Mouse (Mus musculus) kidney, adult 11 months (tissue): ENCODE results near the gene Ermp1.

Source experiments
- DNase-seq: peaks from one replicate; pipeline ENCODE4 v3.0.0; 2022

The Ermp1 gene

DNA sequence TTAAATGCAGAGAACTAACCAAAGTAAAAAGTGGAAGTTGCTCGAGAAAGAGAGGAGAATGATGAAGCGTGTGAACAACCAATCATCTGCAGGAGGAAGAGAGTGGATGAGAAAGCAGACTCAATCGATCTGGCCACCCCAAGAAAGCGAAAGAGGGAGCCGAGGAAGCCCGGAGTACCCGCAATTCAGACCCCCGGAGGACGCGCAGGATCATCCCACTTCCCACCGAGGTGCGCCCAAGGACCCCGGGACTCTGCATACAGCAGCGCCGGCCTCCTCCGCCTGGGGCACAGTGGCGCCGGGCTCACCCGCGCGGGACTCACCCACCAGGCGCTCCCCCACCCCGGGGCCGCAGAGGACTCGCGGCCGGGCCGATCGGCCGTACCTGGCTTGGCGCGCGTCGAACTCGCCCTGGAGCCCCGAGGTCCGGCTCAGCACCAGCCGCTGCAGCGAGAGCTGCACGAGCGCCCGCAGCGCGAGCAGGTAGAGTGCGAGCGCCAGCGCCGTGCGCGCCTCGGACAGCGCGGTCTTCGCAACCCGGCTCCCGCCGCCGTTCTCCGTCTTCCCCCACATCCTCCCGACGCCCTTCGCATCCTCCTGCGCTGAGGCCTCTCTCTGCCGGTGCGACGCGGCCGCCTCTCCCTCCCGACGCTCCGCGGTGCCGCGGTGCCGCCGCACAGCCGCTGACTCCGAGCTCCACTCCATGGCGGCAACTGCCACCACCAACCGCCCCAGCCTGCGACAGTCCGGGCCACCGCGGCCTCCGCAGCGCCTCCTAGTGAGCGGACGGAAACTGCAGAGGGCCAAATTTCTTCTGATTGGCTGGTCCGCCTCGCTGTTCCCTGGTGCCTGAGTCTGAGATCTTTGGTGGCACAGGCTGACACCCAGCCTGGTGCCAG lies at the start of gene Ermp1:
TSS of gene Ermp1 (minus strand) at position 765 of the 899 bp plus-strand sequence.
- peak; percentile 92 for DNase-seq

DNA sequence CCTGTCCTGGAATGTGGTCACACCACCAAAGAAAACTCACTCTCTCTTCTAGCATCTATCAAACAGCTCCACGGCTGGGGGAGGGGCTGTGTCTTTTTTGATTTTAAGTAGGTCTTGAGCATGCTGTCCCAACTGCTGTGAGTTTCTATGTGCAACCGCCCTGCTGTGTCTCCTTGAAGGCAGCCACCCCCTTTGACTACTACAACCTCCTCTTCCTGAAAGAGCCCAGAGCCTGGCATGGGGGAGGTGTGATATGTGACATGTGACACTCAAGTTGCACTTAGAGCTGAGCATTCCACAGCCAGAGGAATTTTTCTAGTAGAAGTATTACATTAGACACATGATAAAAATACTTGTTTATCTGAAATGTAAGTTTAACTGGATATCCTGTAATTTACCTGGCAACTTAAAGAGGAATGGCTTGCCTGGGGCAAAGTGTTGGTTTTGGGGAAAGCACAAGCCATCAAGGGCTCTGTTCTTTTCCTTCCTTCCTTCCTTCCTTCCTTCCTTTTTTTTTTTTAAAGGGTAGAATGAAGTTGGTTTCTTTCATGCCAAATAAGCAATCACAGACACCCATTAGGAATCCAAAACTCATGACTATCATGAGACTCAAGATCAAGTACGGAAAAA lies 49.1 kb upstream of the Ermp1 start, which contains the start of gene Mlana:
TSS of gene Mlana (plus strand) at position 580 of the 630 bp plus-strand sequence.
- no peak for DNase-seq

DNA sequence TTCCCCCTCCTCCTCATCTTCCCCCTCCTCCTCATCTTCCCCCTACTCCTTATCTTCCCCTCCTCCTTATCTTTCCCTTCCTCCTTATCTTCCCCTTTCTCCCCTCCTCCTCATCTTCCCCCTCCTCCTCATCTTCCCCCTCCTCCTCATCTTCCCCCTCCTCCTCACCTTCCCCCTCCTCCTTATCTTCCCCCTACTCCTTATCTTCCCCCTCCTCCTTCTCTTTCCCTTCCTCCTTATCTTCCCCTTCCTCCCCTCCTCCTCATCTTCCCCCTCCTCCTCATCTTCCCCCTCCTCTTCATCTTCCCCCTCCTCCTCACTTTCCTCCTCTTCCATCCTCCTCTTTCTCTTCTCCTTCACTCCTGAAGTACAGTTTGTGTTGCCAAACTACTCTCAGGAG lies 48.6 kb upstream of the Ermp1 start:
- DNase-seq, result no peak

DNA sequence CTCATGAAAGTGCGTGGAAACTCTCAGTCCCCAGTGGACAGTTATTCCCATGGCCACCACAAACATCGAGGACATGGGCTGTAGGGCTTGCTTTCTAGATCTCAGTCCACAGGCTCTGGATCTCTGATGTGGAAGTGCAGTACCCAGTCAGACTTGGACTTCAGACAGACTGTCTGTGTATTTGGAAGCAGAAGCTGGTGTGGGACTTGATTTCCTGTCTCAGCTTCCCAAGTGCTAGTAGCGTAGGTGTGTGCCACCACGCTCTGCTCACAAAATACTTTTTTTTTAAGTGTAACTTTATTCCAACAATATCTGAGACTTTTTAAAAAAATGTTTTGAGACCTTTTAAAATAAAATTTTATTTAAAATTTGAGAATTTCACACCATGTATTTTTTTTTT lies 48.1 kb upstream of the Ermp1 start:
- DNase-seq, result no peak

DNA sequence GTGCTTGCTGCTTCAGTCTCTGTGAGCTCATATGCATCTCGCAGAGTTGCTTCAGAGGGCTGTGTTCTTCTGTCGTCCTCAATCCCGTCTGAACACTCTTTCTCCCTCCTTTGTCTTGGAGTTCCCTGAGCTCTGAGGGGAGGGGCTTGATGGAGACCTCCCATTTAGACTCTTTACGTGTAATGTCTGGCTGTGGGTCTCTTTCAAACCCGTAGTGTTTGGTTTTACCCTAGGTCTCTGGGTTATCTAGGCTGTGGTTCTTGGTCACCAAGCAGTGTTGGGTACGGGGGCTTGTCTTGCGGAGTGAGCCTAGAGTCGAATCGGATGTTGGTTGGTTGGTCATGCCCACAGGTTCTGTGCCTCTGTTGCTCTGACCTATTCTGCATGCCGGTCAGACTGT lies 46.9 kb upstream of the Ermp1 start:
- DNase-seq, result no peak

DNA sequence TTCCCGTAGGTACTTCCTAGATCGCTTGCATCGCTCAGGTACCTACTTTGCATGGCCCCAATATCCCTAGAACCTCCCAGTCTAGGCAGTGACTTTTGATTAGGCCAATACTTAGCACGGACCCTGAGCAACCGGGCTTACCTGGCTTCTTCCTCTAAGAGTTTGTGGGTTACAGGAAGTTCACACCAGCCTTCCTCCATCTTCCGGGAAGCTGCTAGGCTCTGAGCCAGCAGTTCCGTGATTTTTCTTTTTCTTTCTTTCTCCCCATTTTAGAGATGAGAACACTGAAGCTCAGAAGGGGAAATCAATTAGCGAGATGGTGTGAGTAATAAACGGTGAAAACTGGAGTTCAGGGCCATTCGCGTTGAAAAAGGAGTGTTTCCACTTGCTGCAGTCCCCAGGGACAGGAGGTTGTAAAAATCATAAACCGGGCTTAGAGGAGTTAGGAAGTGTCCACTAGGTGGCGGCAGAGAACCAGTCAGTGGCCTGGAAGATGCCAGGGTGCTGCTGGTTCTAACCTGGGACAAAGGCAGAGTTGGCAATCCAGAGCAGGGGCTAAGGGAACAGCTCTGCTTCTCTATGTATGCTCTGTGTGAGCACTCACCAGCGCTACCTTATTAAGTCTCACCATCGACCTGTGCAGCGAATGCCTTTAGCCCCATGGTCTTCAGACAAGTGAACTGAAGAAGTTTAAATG lies 35.8 kb upstream of the Ermp1 start:
- DNase-seq, result peak; percentile 69

DNA sequence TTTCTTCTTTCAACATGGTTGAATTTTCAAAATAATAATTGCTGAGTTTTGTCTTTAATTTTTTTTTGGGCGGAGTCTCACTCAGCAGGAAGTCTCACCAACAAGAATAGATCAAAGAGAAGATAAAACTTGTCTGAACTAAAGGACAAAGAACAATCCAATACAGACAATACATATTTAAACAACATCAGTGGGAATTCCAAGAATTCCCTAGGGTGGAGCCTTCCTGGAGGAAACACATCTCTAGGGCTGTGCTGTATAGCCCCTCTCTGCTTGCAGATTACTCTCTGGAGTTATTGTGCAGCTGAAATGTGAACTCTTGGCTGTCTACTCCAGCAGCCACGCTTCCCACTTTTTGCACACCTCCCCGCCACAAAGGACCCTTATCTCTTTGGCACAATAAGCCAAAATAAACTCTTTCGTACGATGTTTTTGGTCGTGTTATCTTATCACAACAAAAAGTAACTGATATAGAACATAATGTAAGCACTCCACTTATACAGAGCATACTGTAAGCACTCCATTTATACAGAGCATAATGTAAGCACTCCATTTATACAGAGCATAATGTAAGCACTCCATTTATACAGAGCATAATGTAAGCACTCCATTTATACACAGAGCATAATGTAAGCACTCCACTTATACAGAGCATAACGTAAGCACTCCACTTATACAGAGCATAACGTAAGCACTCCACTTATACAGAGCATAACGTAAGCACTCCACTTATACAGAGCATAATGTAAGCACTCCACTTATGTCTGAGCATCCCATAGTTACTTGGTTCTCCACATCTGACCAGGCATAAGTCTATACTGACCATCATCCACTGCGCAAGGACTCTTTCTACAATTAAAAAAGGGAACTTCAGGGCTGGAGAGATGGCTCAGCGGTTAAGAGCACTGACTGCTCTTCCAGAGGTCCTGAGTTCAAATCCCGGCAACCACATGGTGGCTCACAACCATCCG lies 32.3 kb upstream of the Ermp1 start:
- no peak for DNase-seq

DNA sequence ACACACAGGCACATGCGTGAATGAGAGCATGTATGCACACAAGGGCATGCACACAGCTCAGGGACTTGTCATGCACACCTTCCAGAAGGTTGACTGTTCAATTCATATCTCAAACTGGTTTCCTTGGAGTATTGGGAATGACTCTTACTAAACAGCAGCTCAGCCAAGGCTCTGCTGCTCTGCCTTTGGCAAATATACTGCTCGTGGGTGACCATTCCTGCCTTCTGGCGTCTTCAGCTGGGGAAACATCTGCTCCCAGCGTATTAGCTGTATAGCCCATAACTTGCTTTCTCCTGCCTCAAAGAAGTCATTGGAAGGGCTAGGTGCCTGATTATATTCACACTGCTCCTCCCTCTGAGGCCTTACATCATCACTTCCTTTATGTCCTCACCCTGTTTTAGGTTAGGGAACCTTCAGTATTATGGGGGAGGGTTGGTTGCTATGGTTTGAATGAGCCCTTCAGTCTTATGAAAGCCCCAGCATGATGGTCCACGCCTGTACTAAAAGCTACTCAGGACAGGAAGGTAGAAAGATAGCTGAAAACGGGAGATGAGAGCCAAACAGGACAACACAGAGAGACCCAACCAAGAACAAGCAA lies 30.1 kb upstream of the Ermp1 start:
- no peak for DNase-seq

DNA sequence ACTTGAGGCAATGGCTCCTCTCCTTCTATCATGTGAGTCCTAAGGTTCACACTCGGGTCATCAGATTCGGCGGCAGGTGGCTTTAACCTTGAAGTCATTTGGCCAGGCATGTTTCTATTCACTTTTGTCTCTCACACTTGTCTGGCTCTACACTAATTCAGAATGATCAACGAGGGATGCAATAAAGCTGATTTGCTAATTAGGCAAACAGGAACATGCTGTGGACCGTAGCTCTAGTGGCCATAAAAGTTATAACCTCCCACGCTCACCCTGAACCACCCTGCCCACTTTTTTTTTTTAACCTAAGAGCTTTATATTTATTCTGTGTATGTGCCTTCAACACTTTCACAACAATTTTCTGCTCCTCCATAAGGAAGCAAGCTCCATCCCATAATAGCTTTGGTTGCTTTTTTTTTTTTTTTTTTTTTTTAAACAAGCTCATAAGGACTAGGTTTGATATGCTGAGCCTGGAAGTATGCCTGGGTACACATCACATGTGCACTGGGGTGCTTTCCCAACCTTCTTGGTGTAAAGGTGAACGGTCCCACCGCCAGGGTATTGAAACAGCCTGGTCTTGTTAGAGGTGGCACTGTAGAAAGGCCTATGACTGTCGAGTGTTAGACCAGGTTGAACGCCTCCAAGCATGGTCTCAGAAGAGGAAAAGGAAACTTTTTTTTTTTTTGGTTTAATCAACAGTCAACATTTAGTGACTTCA lies 28.4 kb upstream of the Ermp1 start:
- no peak for DNase-seq

DNA sequence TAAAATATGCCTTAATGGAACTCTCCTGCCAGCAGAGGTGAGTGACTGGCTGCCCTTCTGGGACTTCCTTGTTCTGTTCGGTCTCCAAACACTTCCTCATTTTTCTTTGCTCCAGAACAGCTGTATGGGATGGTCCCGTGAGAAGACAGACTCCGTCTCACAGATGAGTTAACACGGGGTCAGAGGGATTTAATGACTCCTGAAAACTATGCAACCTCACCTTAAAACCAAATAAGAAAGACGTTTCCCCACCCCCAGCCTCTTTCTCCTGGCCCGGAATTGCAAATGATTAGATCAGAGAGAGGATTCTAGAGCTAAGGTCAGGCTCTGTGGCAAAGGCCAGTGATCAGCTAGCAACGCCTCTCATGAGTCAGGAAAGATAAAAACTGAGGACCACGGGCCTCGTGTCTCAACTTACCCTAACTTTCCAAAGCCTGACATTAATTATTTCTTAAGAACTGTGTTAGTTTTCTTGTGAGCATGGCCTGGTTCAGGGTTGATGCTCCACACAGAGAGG lies 27.4 kb upstream of the Ermp1 start:
- no peak for DNase-seq

DNA sequence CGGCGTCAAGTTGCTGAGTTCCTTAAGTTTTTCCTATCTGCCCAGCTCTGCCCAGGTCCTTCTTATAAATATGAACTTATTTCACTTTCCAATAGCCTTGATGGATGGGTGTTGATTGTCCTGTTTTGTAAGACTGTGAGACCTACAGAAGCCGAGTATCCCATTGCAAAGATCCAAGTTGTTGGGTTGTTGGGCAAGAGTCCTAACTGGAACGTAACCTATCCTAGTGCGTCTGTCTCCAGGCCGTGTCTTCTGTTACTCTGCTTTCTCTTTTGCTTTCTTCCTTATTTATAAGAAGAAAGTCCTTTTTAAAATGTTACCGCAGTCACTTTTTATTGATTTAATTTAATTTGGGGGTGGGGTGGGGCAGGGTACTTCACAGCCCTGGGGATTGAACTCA lies 26.7 kb upstream of the Ermp1 start:
- DNase-seq, result no peak

DNA sequence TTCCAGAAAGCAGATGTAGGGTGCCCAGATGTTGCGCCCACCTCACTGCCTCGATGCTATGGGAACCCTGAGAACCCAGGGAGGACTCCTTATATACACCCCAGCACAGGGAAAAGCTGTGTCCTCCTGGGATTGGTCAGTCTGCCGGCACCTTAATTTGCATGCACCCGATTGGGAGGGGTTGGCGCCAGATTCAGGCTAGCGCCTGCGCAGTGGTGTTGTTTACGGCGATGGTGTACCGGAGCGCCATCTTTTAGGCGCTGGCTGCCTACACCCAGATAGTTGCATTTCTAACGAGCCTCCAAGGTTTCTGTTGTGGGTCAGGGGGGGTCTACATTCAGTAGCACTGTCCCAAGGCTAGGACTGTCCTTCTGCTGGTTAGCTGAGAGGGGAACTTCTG lies 24.4 kb upstream of the Ermp1 start:
- DNase-seq, result no peak

DNA sequence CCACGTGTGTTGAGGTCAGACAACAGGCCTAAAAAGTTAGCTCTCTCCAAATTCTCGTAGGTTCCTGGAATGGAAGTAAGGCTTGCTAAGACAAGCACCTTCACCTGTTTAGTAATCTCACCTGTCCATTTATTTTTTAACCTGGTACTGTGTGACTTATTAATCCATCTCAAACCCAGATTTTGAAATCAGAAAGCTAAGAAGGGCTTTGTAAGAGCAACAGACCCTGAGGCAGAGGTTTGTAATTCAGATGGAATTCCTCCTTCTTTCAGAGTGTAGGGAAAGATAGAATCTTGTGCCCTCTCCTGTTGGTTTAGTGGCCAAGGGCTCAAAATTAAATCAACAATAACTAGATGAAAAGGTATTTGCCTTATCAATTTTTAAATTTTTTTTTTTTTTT lies 22.9 kb upstream of the Ermp1 start:
- DNase-seq, result no peak

DNA sequence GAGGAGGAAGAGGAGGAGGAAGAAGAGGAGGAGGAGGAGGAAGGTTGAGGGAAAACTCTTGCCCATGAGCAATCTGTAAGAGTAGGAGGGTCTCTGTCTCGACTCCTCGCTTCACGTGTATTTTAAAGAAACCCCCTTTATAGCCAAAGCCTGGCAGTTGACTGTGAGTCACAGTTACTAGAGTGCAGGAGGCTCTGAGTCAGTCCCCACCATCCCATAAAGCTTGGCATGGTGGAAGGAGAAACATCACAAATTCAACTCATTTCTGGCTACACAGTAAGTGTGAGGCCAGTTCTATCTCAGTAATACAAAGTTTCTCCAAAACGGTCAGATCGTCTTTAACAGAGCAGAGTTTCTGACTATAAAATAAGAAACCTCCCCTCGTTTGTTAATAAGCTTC lies 22.0 kb upstream of the Ermp1 start:
- no peak for DNase-seq

DNA sequence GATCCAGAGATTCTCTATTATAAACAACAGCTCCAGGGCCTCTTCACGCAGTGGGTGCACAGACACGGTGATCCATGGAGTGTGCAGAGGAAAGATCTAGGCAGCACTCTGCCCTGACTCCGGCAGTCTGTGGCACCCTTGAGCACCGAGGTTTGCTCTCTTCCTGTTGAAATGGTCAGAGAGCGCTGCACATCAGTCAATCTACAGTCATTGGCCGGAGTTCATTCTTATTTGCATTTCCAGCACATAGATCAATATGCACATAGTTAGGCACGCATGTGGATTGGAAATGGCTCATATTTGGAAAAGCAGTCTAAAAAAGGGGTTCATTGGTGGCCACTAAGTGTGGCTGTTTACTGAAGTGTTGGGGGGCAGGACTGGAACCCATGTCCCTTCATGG lies 19.9 kb upstream of the Ermp1 start:
- DNase-seq, result no peak

DNA sequence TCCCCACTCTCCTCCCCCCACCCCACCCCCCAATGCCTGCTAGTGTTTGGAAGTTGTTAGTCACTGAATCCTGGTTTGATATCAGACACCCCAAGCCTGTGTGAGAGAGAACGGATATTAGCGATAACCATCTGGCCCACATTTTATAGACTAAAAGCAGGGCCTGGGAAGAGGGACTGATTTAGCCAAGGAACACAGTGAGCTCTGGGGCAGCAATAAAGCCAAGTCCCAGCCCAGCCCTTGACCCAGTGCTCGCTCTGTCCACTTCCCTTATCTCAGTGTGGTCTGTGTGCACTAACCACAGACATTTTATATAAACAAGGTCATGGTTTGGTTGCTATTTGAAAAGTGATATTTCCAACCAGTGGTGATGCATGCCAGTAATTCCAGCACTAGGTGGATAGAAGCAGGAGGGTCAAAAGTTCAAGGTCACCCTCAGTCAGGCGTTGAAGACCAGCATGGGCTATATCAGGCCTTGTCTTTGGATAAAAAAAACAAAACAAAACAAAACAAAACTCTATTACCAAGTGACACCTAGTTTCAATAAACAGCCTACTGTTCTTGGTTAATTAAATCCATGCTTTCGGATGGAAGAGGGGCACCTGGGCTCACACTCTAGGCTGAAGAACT lies 18.9 kb upstream of the Ermp1 start:
- DNase-seq, result peak; percentile 59

DNA sequence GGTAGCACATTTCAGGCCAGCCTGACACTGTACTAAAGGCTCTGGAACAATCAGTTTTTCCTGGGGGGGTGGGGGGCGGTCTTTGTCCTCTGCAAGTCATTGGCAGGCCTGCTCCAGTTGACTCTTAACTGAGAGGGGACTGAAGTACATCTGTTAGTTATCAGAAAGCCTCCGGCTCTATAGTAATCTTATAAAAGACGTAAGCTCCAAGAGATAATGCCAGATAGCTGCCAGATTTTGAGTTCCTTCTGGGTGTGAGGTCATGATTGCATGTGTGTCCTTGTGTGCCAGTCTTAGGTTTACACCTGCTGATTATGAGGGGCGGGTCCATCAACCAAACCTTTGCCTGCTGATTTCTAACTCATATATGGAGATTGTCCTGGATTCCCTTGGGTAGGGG lies 17.9 kb upstream of the Ermp1 start:
- DNase-seq, result no peak

DNA sequence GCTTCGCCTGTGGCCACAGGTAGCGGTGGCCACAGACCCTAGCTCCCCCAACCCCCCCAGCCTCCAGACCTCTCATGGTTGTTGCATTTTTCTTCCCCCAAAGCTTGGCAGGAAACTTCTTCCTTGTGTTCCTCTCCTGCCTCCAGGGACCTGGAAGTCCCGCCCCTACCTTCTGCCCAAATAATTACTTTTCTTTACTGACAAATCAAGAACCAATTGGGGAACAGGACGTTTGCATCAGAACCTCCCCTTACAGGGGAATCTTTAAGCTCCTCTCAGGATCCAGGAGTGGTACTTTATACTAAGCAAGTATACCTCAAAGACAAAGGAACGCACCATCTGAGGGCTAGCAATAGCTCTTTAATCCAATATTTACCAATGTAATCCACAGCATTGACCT lies 16.7 kb upstream of the Ermp1 start:
- DNase-seq, result no peak

DNA sequence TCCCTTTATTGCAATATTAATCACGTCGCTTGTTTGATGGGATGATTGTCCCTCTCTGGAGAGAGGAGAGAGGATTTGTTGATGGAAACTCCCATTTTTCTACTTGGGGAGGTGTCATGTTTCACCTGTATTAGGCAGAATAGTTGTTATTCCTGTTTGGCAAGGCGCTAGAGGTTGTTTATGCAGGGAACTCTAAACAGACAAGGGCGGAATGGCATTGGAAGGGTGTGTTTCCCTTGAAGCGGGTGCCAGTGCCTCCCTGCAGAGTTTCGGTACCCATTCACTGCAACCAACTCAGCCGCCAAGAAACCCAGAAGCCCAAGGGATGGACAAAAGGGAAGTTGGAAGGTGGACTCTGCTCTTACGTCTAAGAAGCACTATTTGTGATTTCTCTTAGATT lies 15.6 kb upstream of the Ermp1 start:
- peak; percentile 63 for DNase-seq

DNA sequence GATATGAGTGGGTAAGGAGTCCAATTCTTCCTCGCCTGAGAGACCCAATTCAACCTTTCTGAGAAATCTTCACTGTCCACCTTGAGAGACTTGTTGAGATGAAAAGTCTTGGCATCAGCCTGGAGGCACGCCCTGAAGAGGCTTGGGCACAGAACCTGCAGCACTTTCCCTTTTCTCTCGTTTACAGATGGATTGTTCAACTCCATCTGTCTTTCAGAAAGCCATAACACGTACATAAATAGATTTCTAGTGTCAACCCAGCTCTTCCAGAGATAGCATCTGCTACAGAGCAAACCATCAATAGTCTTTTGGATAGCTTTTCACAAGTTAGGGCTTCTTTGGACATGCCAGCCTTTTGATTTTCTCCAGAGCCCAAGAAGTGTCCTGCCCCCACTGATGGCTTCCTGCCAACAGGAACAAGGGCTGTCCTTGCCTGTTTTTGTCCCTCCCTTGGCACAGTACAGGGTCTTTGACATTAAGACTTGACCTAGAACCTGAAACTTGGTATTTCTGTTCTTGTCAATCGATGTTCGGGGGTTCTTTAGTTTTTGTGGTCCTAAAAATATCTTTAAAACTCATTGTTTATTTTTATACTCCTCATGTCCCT lies 13.9 kb upstream of the Ermp1 start:
- no peak for DNase-seq
